Mouse (Mus musculus) forebrain, embryonic 16.5 days (tissue): Measurements from ENCODE around the gene Lypd9. TPM values are rescaled to one million over a fixed set of nuclear protein-coding genes. Genes with fewer than 3 reads are reported as not detected.

Experiments
- ATAC-seq: fragments of 200-750 bp; cut with Nextera tagmentation; 2 replicates; pipeline ENCODE4 v1.8.0; 2017; ENCODE audit warnings: mild to moderate bottlenecking, moderate library complexity
- H3K27ac ChIP-seq: fragments of 300-500 bp; sonication (generic); 2 replicates; pipeline ENCODE4 v1.5.1; 2014; ENCODE audit warnings: low read length, control low read depth
- H3K27me3 ChIP-seq: fragments of 300-500 bp; sonication (generic); replicated peaks from 2 replicates; pipeline ENCODE4 v1.6.1; 2014; ENCODE audit warnings: low read length; ENCODE audit not compliant: control insufficient read depth, insufficient read depth
- H3K36me3 ChIP-seq: fragments of 300-500 bp; sonication (generic); 2 replicates; pipeline ENCODE4 v1.6.1; 2014; ENCODE audit not compliant: control insufficient read depth, insufficient read depth
- H3K4me1 ChIP-seq: fragments of 300-500 bp; sonication (generic); replicated peaks from 2 replicates; pipeline ENCODE4 v1.6.1; 2014; ENCODE audit warnings: low read length; ENCODE audit not compliant: control insufficient read depth, insufficient read depth
- H3K4me2 ChIP-seq: fragments of 300-500 bp; sonication (generic); 2 replicates; pipeline ENCODE4 v1.6.1; 2014; ENCODE audit warnings: mild to moderate bottlenecking, low read length, control low read depth
- H3K4me3 ChIP-seq: fragments of 300-500 bp; sonication (generic); replicated peaks from 2 replicates; pipeline ENCODE4 v1.5.1; 2014; ENCODE audit warnings: mild to moderate bottlenecking, low read length, control low read depth
- H3K9ac ChIP-seq: fragments of 300-500 bp; sonication (generic); replicated peaks from 2 replicates; pipeline ENCODE4 v1.6.1; 2014; ENCODE audit warnings: low read depth, low read length, control low read depth
- H3K9me3 ChIP-seq: fragments of 300-500 bp; sonication (generic); 2 replicates; pipeline ENCODE4 v1.6.1; 2016; ENCODE audit warnings: low read length; ENCODE audit not compliant: control insufficient read depth
- WGBS: fragments of 180-500 bp; shearing (Covaris S2); extraction: QIAGEN DNeasy Blood & Tissue Kit; methylation state at CpG from one replicate; pipeline ENCODE4 v1.1.7; 2014; 5-methylcytosine and 5-hydroxymethylcytosine counted together
- polyA plus RNA-seq: library from polyadenylated mRNA; unstranded; fragments of >200 nt; fragmentation: Nextera tagmentation; extraction: Ambion mirVana; gene quantifications from 2 replicates; pipeline ENCODE4 v1.2.1, GENCODE M21; 2015

Gene Lypd9
- polyA plus RNA-seq, 1 experiment from 2014 or later: not detected

DNA sequence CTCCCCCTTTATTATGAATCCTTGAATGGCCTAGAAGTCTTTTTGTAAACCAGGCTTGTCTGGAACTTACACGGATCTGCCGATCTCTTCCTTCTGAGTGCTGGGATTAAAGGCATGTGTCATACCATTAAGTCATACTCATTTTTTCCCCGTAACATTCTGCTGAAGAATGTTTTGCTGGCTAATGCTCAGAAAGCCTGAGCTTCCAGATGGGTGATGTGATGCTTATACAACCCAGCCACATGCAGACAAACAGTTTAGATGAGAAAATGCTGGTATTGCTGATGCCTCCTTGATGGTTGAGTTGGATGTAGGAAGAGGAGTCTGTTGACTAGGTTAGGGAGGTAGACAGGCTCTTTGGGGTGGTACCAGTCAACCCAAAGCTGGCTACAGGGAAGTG is 34.4 kb downstream of the Lypd9 start:
- no peak for ATAC-seq
- H3K4me1 ChIP-seq: no peaks in the 10 kb centered on the region
- 68% methylated on average over 3 of the region's 3 CpGs for WGBS
- no peak overlapping the region for H3K9ac ChIP-seq
- no peak overlapping the region for H3K4me3 ChIP-seq
- no peaks in the 10 kb centered on the region for H3K27me3 ChIP-seq
- no peak overlapping the region for H3K4me2 ChIP-seq
- no peaks in the 10 kb centered on the region for H3K36me3 ChIP-seq
- no peak overlapping the region for H3K27ac ChIP-seq
- H3K9me3 ChIP-seq: no peaks in the 10 kb centered on the region

DNA sequence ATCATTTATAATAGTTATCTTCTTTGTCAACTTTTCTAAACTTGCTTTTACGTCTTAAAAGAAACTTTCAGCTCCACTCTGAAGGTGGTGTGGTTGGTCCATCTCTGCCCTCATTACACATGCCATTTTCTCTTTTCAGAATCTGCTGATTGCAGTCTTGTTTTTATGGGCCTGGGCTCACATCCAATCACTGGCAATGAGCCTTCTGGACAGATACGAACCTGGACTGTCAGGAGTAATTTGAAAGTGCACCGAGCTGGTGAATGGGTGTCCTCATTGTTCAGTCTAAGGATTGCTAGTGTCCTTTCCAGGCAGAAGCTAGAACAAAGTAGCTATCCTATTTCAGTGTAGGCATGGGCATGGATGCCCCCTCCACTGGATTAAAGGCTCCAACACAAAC is 44.7 kb downstream of the Lypd9 start:
- 54% methylated on average over 3 of the region's 3 CpGs for whole genome bisulfite sequencing

DNA sequence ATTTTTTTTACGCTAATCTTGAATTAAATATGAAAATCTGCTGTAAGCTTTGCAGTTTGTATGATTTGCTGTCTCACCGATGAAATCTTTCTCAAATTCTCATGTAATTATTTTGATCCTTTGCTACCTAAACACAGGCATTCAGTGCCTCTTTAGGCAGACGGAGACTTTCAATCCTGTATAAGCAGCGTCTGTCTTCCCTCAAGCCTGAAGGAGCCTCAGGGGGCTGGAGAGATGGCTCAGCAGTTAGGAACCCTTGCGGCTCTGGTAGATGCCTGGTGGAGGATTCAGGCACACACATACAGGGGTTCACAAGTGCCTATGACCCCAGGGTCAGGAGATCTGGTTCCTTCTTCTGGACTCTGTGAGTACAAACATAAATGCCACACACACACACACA is 52.1 kb downstream of the Lypd9 start:
- H3K9ac ChIP-seq: no peak overlapping the region

More for the DNA sequence above, 44.7 kb downstream of the Lypd9 start:
- Histone ChIP-seq H3K36me3 (no peaks in the 10 kb centered on the region), H3K27me3 (no peaks in the 10 kb centered on the region), H3K4me2 (no peak overlapping the region), H3K4me1 (no peaks in the 10 kb centered on the region), H3K27ac (no peak overlapping the region), H3K9ac (no peak overlapping the region), H3K9me3 (no peaks in the 10 kb centered on the region), H3K4me3 (no peak overlapping the region)
- ATAC-seq: no peak

DNA sequence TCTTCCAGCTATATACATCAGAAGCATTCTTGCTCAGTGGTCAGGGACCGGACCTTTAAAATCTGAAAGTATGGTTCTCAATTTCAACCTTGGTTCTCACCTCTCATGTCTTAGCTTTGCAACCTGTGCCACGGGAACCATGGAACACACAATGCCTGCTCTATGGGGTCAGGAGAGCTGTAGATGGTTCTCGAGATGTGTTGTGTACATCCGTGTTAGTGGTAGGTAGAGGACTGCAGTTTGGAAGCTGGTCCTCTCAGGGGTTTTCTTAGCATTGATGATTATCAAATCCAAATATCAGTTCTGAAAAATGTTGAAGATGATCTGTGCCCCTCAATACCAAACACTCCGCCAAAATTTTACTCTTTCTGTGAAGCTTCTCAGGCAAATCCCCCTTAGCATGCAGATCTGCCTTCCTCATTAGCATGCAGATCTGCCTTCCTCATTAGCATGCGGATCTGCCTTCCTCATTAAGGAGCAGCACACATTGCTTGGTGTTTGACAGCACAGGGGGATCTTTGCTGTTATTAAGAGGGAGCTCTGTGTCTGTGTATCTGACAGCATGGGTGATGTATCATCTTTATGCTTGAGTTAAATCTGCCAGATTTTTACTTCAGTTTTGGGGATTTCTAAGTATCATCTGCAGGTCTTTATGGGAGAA is 52.6 kb downstream of the Lypd9 start:
- H3K4me1 ChIP-seq: peaks cover 20% of the 10 kb centered on the region
- no peak overlapping the region for H3K4me3 ChIP-seq
- H3K36me3 ChIP-seq: no peaks in the 10 kb centered on the region
- H3K27me3 ChIP-seq: no peaks in the 10 kb centered on the region
- no peak overlapping the region for H3K9ac ChIP-seq
- peak overlapping the region; percentile 31 for H3K4me2 ChIP-seq
- H3K27ac ChIP-seq: peak overlapping the region; percentile 8; the same call in 1 of the 2 replicates
- H3K9me3 ChIP-seq: no peaks in the 10 kb centered on the region
- ATAC-seq: peak; percentile 98
- 29% methylated on average over 6 of the region's 6 CpGs for WGBS

More for the DNA sequence above, 52.1 kb downstream of the Lypd9 start:
- H3K27ac ChIP-seq: peak overlapping the region; percentile 71
- H3K36me3 ChIP-seq: no peaks in the 10 kb centered on the region
- H3K27me3 ChIP-seq: no peaks in the 10 kb centered on the region
- no peak overlapping the region for H3K4me3 ChIP-seq
- H3K4me1 ChIP-seq: peaks cover 20% of the 10 kb centered on the region
- WGBS: 18% methylated on average over 5 of the region's 5 CpGs
- ATAC-seq: peak; percentile 89
- H3K4me2 ChIP-seq: peak overlapping the region; percentile 31
- no peaks in the 10 kb centered on the region for H3K9me3 ChIP-seq

Other genes with a start within 250 kb of the Lypd9 start
- gene 4930438A08Rik, start 178.1 kb downstream of the Lypd9 start, polyA plus RNA-seq: not detected in 2 replicates
- gene Zfp692, start 145.9 kb downstream of the Lypd9 start, polyA plus RNA-seq: 30.8 and 42.9 TPM in 2 replicates
- gene Zfp672, start 122.6 kb downstream of the Lypd9 start, polyA plus RNA-seq: 39.8 and 43.1 TPM in 2 replicates
- 56.6 and 56.9 TPM in 2 replicates for gene Sh3bp5l, start 122.2 kb downstream of the Lypd9 start, polyA plus RNA-seq
- not detected in 2 replicates for gene Lypd8, start 73.9 kb downstream of the Lypd9 start, polyA plus RNA-seq
- gene 1810065E05Rik, start 31.8 kb downstream of the Lypd9 start, polyA plus RNA-seq: not detected in 2 replicates
- not detected in 2 replicates for gene Gm12253, start 20.4 kb downstream of the Lypd9 start, polyA plus RNA-seq
- gene Olfr30, start 9.3 kb upstream of the Lypd9 start, polyA plus RNA-seq: not detected in 2 replicates
- not detected in 2 replicates for gene Olfr332, start 39.6 kb upstream of the Lypd9 start, polyA plus RNA-seq
- gene Olfr331, start 49.6 kb upstream of the Lypd9 start, polyA plus RNA-seq: not detected in 2 replicates
- gene Olfr330, start 81.9 kb upstream of the Lypd9 start, polyA plus RNA-seq: not detected in 2 replicates
- gene Olfr329-ps, start 93.5 kb upstream of the Lypd9 start, polyA plus RNA-seq: not detected in 2 replicates
- gene Olfr328, start 102.7 kb upstream of the Lypd9 start, polyA plus RNA-seq: not detected in 2 replicates
- not detected in 2 replicates for gene Olfr224, start 117.6 kb upstream of the Lypd9 start, polyA plus RNA-seq
- not detected in 2 replicates for gene Olfr325, start 124.8 kb upstream of the Lypd9 start, polyA plus RNA-seq
- gene Olfr324, start 142.2 kb upstream of the Lypd9 start, polyA plus RNA-seq: not detected in 2 replicates
- gene 2210407C18Rik, start 163.2 kb upstream of the Lypd9 start, polyA plus RNA-seq: not detected in 2 replicates
- gene Olfr323, start 177.6 kb upstream of the Lypd9 start, polyA plus RNA-seq: not detected in 2 replicates
- gene Trim58, start 187.5 kb upstream of the Lypd9 start, polyA plus RNA-seq: 0.09 TPM in 1 of 2 replicates, not detected in the other
- not detected in 2 replicates for gene Olfr322, start 205.9 kb upstream of the Lypd9 start, polyA plus RNA-seq
- not detected in 2 replicates for gene Olfr320, start 228.2 kb upstream of the Lypd9 start, polyA plus RNA-seq
- not detected in 2 replicates for gene Olfr319, start 246.2 kb upstream of the Lypd9 start, polyA plus RNA-seq